Mouse (Mus musculus) CH12.LX (cell line): ENCODE measurements at regions not wholly inside any gene's neighbourhood (a gene's known extent, or its start where the extent isn't known, plus 50 kb on each side); places are given as distances from the start of the nearest gene placed in this dataset.

Experiments
- CTCF ChIP-seq, 2 experiments: IDR thresholded peaks in 1 of 2; conservative IDR thresholded peaks in 1 of 2; 2 replicates each; pipeline ENCODE4 v1.5.1; 2011 to 2012; ENCODE audit warnings: low read depth in 2 of 2, low read length in 2 of 2, improper control_type of control experiment in 1 of 2, inconsistent platforms in 1 of 2, mild to moderate bottlenecking in 1 of 2, moderate library complexity in 1 of 2
- KAT2A ChIP-seq: IDR thresholded peaks from 2 replicates; pipeline ENCODE4 v1.6.1; 2012; ENCODE audit warnings: low read length, improper control_type of control experiment, inconsistent platforms; ENCODE audit not compliant: insufficient replicate concordance
- UBTF ChIP-seq: IDR thresholded peaks from 2 replicates; pipeline ENCODE4 v1.6.1; 2012; ENCODE audit warnings: low read depth, mild to moderate bottlenecking, inconsistent platforms, low read length, improper control_type of control experiment, moderate library complexity

GRCm38 (mm10) chr6:144870949-144871348, 89.2 kb upstream of the Sox5 start:
- no peak for TF ChIP-seq UBTF
- TF ChIP-seq KAT2A: no peak
- no peak for TF ChIP-seq CTCF (conservative IDR thresholded peaks at IDR 0.05 in 1 of 2, IDR thresholded peaks at IDR 0.05 in 1 of 2; ENCODE audit: low read depth in 2 of 2, low read length in 2 of 2)
